Mouse (Mus musculus) bone marrow, adult 2 months (tissue): ENCODE measurements around the gene Taar6.

Source experiments
- CTCF ChIP-seq: fragments of 200-500 bp; IDR thresholded peaks from 2 replicates; pipeline ENCODE4 v1.5.1; 2011; ENCODE audit warnings: low read length, control low read depth; ENCODE audit not compliant: control insufficient read depth, insufficient read depth
- POLR2A ChIP-seq: fragments of 200-500 bp; IDR thresholded peaks from 2 replicates; pipeline ENCODE4 v1.6.1; 2011; ENCODE audit warnings: low read depth, mild to moderate bottlenecking, control low read depth, low read length, borderline replicate concordance; ENCODE audit not compliant: control insufficient read depth

DNA sequence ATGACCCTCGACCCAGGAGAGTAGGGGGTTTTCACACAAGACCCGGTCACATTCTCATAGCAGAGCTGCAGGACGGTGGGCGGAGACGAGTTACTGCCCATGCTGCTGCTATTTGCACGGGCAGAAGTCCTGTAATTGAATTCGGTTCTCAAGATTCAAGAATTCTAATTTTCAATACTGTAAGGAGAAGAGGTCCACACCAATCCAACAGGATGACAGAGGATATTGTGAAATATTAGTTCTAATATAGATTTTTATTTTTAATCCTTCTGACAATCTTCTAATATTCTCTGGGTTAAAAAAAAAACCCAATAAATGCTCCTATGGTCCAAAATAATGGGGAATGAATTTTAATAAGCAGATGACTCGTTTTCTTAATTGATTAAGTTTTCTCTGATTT, at the start of gene Taar6:
- TF ChIP-seq CTCF = no peak
- TF ChIP-seq POLR2A = no peak
